Mouse (Mus musculus): ENCODE measurements at regions not wholly inside any gene's neighbourhood (a gene's known extent, or its start where the extent isn't known, plus 50 kb on each side); places are given as distances from the start of the nearest gene placed in this dataset.

DNA sequence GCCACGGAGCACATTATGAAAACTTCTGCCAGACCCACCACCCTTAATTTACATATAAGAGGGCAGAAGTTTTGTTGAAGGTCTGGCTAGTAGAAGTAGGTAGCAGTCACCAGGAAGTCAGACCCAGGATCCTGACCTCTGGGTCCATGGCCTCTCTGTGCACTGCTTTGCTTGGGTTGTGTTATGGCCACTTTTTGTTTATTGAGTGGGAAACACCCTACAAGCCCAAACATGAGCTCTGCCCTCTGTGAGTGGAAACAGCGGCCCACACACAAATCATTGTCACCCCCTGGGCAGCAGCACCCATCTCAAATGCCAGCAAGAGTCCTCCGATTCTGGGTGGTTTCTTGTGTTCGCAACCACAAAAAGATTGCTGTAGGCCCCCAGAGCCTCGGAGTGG is 51.6 kb upstream of the Igfbp2 start:
- TF ChIP-seq ZC3H11A (IDR thresholded peaks at IDR 0.05; ENCODE audit: borderline replicate concordance, low read depth, low read length) (no peak), ZNF384 (IDR thresholded peaks at IDR 0.05; ENCODE audit: low read depth, low read length) (no peak), MAFK (IDR thresholded peaks at IDR 0.05; ENCODE audit: insufficient read depth, low read depth, low read length) (no peak), HCFC1 (IDR thresholded peaks at IDR 0.05; ENCODE audit: borderline replicate concordance, insufficient read depth, low read length) (no peak), CHD2 (IDR thresholded peaks at IDR 0.05; ENCODE audit: low read depth, low read length) (no peak)
